Mouse (Mus musculus): ENCODE results near the gene Itk. TPM values are rescaled to one million over a fixed set of nuclear protein-coding genes. Genes with fewer than 3 reads are reported as not detected.

The Itk gene
- polyA plus RNA-seq, 1 experiment from 2014 or later: not detected

- H3K27ac ChIP-seq (ENCODE audit: low read depth, low read length): peak overlapping the region; percentile 68
- 35% methylated on average over 10 of the region's 10 CpGs for WGBS
- DNase-seq (ENCODE audit: low spot score) (peak; percentile 63), ATAC-seq (ENCODE audit: low FRiP score) (peak; percentile 33)
- H3K27me3 ChIP-seq (ENCODE audit: control insufficient read depth, insufficient read depth, low read length): no peaks in the 10 kb centered on the region
- H3K4me2 ChIP-seq (replicated peaks; ENCODE audit: low read depth, low read length): peak overlapping the region; percentile 81
- no peaks in the 10 kb centered on the region for H3K9me3 ChIP-seq (ENCODE audit: control insufficient read depth, low read length)
- peak overlapping the region; percentile 12; the same call in 1 of the 2 replicates for H3K4me3 ChIP-seq (ENCODE audit: low read depth, low read length)
- peaks cover 2% of the 10 kb centered on the region; the same call in 1 of the 2 replicates for H3K4me1 ChIP-seq (replicated peaks; ENCODE audit: control insufficient read depth, insufficient read depth, low read length)
- no peaks in the 10 kb centered on the region for H3K36me3 ChIP-seq (ENCODE audit: control insufficient read depth, insufficient read depth, low read length)
- H3K9ac ChIP-seq (ENCODE audit: low read depth, low read length): peak overlapping the region; percentile 23; the same call in 1 of the 2 replicates
Observed at GRCm38 (mm10) chr11:46309808-46310555, 79.3 kb downstream of the Itk start.

GRCm38 (mm10) chr11:46309111-46309741 lies 80.1 kb downstream of the Itk start:
- H3K4me2 ChIP-seq (replicated peaks; ENCODE audit: low read depth, low read length): peak overlapping the region; percentile 81
- ATAC-seq (ENCODE audit: low FRiP score): no peak
- WGBS: 68% methylated on average over 20 of the region's 20 CpGs
- no peaks in the 10 kb centered on the region for H3K36me3 ChIP-seq (ENCODE audit: control insufficient read depth, insufficient read depth, low read length)
- H3K4me3 ChIP-seq (ENCODE audit: low read depth, low read length): no peak overlapping the region
- H3K9me3 ChIP-seq (ENCODE audit: control insufficient read depth, low read length): no peaks in the 10 kb centered on the region
- no peaks in the 10 kb centered on the region for H3K27me3 ChIP-seq (ENCODE audit: control insufficient read depth, insufficient read depth, low read length)
- peaks cover 2% of the 10 kb centered on the region; the same call in 1 of the 2 replicates for H3K4me1 ChIP-seq (replicated peaks; ENCODE audit: control insufficient read depth, insufficient read depth, low read length)
- no peak overlapping the region for H3K9ac ChIP-seq (ENCODE audit: low read depth, low read length)
- H3K27ac ChIP-seq (ENCODE audit: low read depth, low read length): peak overlapping the region; percentile 68; the same call in 1 of the 2 replicates
- DNase-seq (ENCODE audit: low spot score): peak; percentile 54

DNA sequence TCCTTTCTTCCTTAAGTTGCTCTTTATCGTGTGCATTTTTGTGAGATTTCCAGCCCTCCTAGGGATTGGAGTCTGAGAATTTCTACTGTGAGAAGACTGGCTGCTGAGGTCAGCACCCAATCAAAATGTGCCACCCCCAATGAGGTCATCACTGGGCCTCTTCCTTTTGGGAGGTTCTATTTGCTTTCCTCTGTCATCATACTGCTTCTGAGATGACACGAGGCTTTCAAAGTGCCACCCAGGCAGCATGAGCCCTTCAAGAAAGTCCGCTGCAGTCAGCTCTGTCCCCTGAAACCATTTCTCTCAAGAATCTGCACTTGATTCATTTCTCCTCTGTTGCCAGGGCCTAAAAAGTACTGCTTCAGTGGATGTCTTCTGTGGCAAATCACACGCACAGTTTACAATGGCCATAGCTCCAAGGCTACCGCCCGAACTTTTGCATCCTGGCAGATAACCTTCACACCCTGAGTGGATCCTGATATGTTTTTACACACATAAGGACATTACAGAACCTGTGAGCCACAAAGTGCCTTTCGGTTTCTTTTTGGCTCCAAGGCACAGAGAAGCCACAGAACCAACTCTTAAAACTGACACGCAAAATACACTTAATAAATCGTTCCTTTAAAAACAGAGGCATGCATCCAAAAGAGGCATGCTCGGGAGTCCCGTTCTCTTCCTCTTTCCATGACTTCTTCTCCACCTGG lies 80.9 kb downstream of the Itk start:
- Histone ChIP-seq H3K9me3 (ENCODE audit: control insufficient read depth, low read length) (no peaks in the 10 kb centered on the region), H3K4me3 (ENCODE audit: low read depth, low read length) (no peak overlapping the region), H3K36me3 (ENCODE audit: control insufficient read depth, insufficient read depth, low read length) (no peaks in the 10 kb centered on the region), H3K9ac (ENCODE audit: low read depth, low read length) (no peak overlapping the region), H3K4me2 (replicated peaks; ENCODE audit: low read depth, low read length) (no peak overlapping the region), H3K27me3 (ENCODE audit: control insufficient read depth, insufficient read depth, low read length) (no peaks in the 10 kb centered on the region), H3K4me1 (replicated peaks; ENCODE audit: control insufficient read depth, insufficient read depth, low read length) (peaks cover 2% of the 10 kb centered on the region; the same call in 1 of the 2 replicates), H3K27ac (ENCODE audit: low read depth, low read length) (no peak overlapping the region)
- 91% methylated on average over 11 of the region's 11 CpGs for WGBS
- DNase-seq (ENCODE audit: low spot score): no peak
- ATAC-seq (ENCODE audit: low FRiP score): no peak

DNA sequence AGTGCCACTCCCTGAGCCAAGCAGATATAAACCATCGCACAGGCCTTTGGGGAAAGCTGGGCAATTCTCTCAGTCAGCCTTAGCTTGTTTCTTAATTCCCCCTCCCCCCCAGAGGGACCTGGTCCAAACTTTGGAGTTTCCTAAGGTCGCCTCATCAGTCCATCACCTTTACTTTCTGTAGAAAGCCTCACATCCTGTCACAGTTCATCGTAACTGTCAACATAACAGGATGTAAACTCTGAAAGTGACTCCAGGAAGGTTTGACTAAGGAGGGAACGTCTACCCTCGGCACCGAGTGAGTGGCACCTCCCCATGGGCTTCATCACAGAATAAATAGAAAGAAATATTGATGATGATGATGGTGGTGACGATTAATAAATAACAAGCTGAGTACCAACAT lies 81.5 kb downstream of the Itk start:
- Histone ChIP-seq H3K4me1 (replicated peaks; ENCODE audit: control insufficient read depth, insufficient read depth, low read length) (peaks cover 2% of the 10 kb centered on the region; the same call in 1 of the 2 replicates), H3K36me3 (ENCODE audit: control insufficient read depth, insufficient read depth, low read length) (no peaks in the 10 kb centered on the region), H3K27ac (ENCODE audit: low read depth, low read length) (no peak overlapping the region), H3K4me2 (replicated peaks; ENCODE audit: low read depth, low read length) (no peak overlapping the region), H3K9ac (ENCODE audit: low read depth, low read length) (no peak overlapping the region), H3K9me3 (ENCODE audit: control insufficient read depth, low read length) (no peaks in the 10 kb centered on the region), H3K4me3 (ENCODE audit: low read depth, low read length) (no peak overlapping the region), H3K27me3 (ENCODE audit: control insufficient read depth, insufficient read depth, low read length) (no peaks in the 10 kb centered on the region)
- no peak for ATAC-seq (ENCODE audit: low FRiP score)
- 90% methylated on average over 7 of the region's 7 CpGs for WGBS
- no peak for DNase-seq (ENCODE audit: low spot score)

- 87% methylated on average over 7 of the region's 7 CpGs for WGBS
- DNase-seq (ENCODE audit: low spot score) (no peak), ATAC-seq (ENCODE audit: low FRiP score) (no peak)
- H3K27ac ChIP-seq (ENCODE audit: low read depth, low read length): no peak overlapping the region
- no peak overlapping the region for H3K4me2 ChIP-seq (replicated peaks; ENCODE audit: low read depth, low read length)
- H3K4me3 ChIP-seq (ENCODE audit: low read depth, low read length): no peak overlapping the region
- no peaks in the 10 kb centered on the region for H3K27me3 ChIP-seq (ENCODE audit: control insufficient read depth, insufficient read depth, low read length)
- no peak overlapping the region for H3K9ac ChIP-seq (ENCODE audit: low read depth, low read length)
- no peaks in the 10 kb centered on the region for H3K9me3 ChIP-seq (ENCODE audit: control insufficient read depth, low read length)
- no peaks in the 10 kb centered on the region for H3K36me3 ChIP-seq (ENCODE audit: control insufficient read depth, insufficient read depth, low read length)
- H3K4me1 ChIP-seq (replicated peaks; ENCODE audit: control insufficient read depth, insufficient read depth, low read length): peaks cover 2% of the 10 kb centered on the region; the same call in 1 of the 2 replicates
Observed at GRCm38 (mm10) chr11:46306776-46307175, 82.5 kb downstream of the Itk start.

GRCm38 (mm10) chr11:46305881-46306520 lies 83.3 kb downstream of the Itk start:
- no peak for ATAC-seq (ENCODE audit: low FRiP score)
- Histone ChIP-seq H3K4me3 (ENCODE audit: low read depth, low read length) (no peak overlapping the region), H3K9me3 (ENCODE audit: control insufficient read depth, low read length) (no peaks in the 10 kb centered on the region), H3K27ac (ENCODE audit: low read depth, low read length) (no peak overlapping the region), H3K4me2 (replicated peaks; ENCODE audit: low read depth, low read length) (no peak overlapping the region), H3K4me1 (replicated peaks; ENCODE audit: control insufficient read depth, insufficient read depth, low read length) (no peaks in the 10 kb centered on the region; the same call in 1 of the 2 replicates), H3K36me3 (ENCODE audit: control insufficient read depth, insufficient read depth, low read length) (no peaks in the 10 kb centered on the region), H3K9ac (ENCODE audit: low read depth, low read length) (no peak overlapping the region), H3K27me3 (ENCODE audit: control insufficient read depth, insufficient read depth, low read length) (no peaks in the 10 kb centered on the region)
- 79% methylated on average over 9 of the region's 9 CpGs for whole genome bisulfite sequencing
- no peak for DNase-seq (ENCODE audit: low spot score)

- no peaks in the 10 kb centered on the region for H3K27me3 ChIP-seq (ENCODE audit: control insufficient read depth, insufficient read depth, low read length)
- DNase-seq (ENCODE audit: low spot score): no peak
- no peaks in the 10 kb centered on the region for H3K36me3 ChIP-seq (ENCODE audit: control insufficient read depth, insufficient read depth, low read length)
- H3K4me1 ChIP-seq (replicated peaks; ENCODE audit: control insufficient read depth, insufficient read depth, low read length): no peaks in the 10 kb centered on the region; the same call in 1 of the 2 replicates
- no peak overlapping the region for H3K4me2 ChIP-seq (replicated peaks; ENCODE audit: low read depth, low read length)
- ATAC-seq (ENCODE audit: low FRiP score): no peak
- no peak overlapping the region for H3K27ac ChIP-seq (ENCODE audit: low read depth, low read length)
- H3K9me3 ChIP-seq (ENCODE audit: control insufficient read depth, low read length): no peaks in the 10 kb centered on the region
- 83% methylated on average over 9 of the region's 9 CpGs for WGBS
- H3K9ac ChIP-seq (ENCODE audit: low read depth, low read length): no peak overlapping the region
- no peak overlapping the region for H3K4me3 ChIP-seq (ENCODE audit: low read depth, low read length)
Observed at GRCm38 (mm10) chr11:46304864-46305710, 84.2 kb downstream of the Itk start.

DNA sequence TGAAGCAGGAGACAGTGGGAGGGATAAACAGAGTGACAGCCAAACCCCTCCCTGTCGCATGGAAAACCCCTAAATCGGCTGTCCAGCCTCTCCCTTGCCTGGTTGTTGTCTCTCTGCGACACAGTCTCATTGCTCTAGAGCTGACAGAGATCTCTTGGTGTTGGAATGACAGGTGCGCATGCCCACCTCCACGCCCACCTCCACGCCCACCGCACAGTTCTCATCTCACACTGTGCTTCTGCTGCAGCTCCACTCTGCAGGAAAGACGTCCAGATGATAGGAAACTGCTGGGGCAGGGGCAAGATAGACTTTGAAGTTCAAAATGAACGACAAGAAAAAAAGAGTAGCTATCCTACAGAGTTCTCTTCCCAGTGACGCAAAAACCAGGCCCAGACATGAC lies 85.2 kb downstream of the Itk start:
- H3K4me3 ChIP-seq (ENCODE audit: low read depth, low read length): no peak overlapping the region
- no peak for ATAC-seq (ENCODE audit: low FRiP score)
- no peaks in the 10 kb centered on the region for H3K27me3 ChIP-seq (ENCODE audit: control insufficient read depth, insufficient read depth, low read length)
- no peak overlapping the region for H3K4me2 ChIP-seq (replicated peaks; ENCODE audit: low read depth, low read length)
- no peaks in the 10 kb centered on the region for H3K9me3 ChIP-seq (ENCODE audit: control insufficient read depth, low read length)
- H3K9ac ChIP-seq (ENCODE audit: low read depth, low read length): no peak overlapping the region
- no peaks in the 10 kb centered on the region for H3K36me3 ChIP-seq (ENCODE audit: control insufficient read depth, insufficient read depth, low read length)
- 83% methylated on average over 10 of the region's 10 CpGs for WGBS
- no peak overlapping the region for H3K27ac ChIP-seq (ENCODE audit: low read depth, low read length)
- DNase-seq (ENCODE audit: low spot score): no peak
- H3K4me1 ChIP-seq (replicated peaks; ENCODE audit: control insufficient read depth, insufficient read depth, low read length): no peaks in the 10 kb centered on the region

Measured in hindbrain, embryonic 11.5 days (tissue).